Mouse (Mus musculus) E14TG2a.4 (cell line): Measurements from ENCODE around the gene Itga6.

Source experiments
- CTCF ChIP-seq: conservative IDR thresholded peaks from 2 replicates; pipeline ENCODE4 v1.5.1; 2014; ENCODE audit warnings: low read length
- POU5F1 ChIP-seq: IDR thresholded peaks from 2 replicates; pipeline ENCODE4 v1.6.1; 2014; ENCODE audit warnings: low read length, borderline replicate concordance

GRCm38 (mm10) chr2:71786591-71787155 is 41.3 kb downstream of the Itga6 start:
- no peak for TF ChIP-seq CTCF
- TF ChIP-seq POU5F1, result no peak
